Mouse (Mus musculus) activated CD4-positive, CD25-positive, alpha-beta regulatory T cell, adult 4 months (primary cell): ENCODE measurements around the gene Lrch3. TPM values are rescaled to one million over a fixed set of nuclear protein-coding genes. Genes with fewer than 3 reads are reported as not detected.
"Not testable (repeated sequence)": the region's sequence is repeated elsewhere in the genome, so short reads cannot be mapped to it uniquely, and the experiment has no call there.

Source experiments
- ATAC-seq: one replicate; pipeline ENCODE4 v1.8.0; 2017
- polyA plus RNA-seq, 2 experiments: library from polyadenylated mRNA; unstranded; fragments of 100-300 nt; shearing (Covaris generic); gene quantifications; one replicate each; pipeline ENCODE4 v1.2.1; 2017

Lrch3 gene
- polyA plus RNA-seq, 2 experiments from 2014 or later = 20.5 to 21.4 TPM

GRCm38 (mm10) chr16:33005216-33005615 lies 91.3 kb downstream of the Lrch3 start:
- ATAC-seq = no peak

GRCm38 (mm10) chr16:33006888-33007287 lies 93.0 kb downstream of the Lrch3 start:
- ATAC-seq = no peak

GRCm38 (mm10) chr16:33007436-33007835 lies 93.5 kb downstream of the Lrch3 start:
- no peak for ATAC-seq

DNA sequence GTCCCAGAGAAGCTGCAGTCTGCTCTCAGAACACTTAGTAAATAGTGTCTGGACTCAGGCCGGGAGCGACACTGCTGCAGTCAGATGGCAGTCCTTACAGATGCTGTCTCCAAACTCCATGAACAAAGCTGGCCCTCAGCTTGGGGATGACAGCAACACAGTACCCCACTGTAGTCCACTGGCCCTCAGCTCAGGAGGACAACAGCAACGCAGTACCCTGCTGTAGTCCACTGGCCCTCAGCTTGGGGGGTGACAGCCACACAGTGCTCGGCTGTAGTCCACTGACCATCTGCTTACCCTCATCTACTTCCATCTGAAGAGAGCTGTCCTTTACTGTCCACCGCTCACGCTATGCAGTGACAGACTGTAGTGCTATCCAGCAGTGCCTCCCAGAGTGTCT lies 96.3 kb downstream of the Lrch3 start:
- no peak for ATAC-seq

GRCm38 (mm10) chr16:33013801-33014200 lies 99.9 kb downstream of the Lrch3 start:
- ATAC-seq = no peak

DNA sequence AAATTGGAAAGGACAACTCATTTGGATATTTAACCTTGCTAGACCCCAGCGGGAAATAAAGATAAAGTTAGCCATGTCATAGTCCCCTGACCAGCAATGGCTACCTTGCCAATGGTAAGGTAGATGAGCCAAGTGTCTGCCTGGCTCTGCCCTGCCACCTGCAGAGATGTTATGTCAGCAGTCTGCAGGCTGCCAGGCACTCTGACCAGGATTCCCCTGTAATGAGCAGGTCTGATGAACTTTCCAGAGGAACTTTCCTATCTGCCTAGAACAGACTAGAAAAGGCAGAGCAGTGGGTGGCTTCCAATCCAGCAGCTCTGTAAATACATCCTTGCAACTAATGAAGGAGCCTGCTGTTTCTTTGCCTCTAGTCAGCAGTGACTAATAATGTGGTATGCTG lies 101.0 kb downstream of the Lrch3 start:
- no peak for ATAC-seq

DNA sequence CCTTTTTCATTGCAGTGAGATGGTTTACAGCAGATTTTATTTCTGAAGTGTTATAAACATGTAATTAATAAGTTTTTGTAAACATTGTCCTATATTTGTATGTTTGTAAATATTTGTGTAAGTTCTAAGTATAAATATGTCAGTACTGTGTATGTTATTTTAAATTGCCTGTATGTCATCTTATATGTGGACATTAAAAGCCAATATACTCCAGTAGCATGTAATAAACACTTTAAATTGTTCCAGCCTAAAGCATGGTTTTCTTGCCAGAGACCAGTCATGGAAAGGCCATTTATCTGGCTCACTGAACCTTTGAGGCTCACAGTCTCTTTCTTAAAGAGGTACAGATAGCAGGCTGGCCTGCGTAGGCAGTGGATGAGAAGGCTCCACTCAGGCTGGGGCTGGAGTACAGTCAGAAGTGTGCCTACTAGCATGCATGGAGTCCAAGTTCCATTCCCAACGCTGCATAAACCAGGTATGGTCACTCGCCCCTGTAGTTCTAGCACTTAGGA lies 101.6 kb downstream of the Lrch3 start:
- no peak for ATAC-seq

DNA sequence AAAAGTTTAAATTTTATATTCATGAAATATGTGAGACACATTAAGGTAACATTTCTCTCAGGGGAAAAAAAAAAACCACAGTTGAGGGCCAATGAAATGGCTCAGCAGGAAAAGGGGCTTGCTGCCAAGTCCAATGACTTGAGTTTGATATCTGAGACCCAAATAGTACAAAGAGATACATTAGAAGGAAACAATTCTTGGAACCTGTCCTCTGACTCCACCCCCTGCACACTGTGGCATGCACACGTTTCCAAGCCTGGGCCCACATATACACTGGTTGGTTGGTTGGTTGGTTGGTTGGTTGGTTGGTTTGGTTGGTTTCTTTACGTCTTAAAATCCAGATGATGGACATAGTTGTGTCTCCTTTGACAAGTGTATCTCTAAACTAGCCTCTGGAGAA lies 102.1 kb downstream of the Lrch3 start:
- no peak for ATAC-seq

DNA sequence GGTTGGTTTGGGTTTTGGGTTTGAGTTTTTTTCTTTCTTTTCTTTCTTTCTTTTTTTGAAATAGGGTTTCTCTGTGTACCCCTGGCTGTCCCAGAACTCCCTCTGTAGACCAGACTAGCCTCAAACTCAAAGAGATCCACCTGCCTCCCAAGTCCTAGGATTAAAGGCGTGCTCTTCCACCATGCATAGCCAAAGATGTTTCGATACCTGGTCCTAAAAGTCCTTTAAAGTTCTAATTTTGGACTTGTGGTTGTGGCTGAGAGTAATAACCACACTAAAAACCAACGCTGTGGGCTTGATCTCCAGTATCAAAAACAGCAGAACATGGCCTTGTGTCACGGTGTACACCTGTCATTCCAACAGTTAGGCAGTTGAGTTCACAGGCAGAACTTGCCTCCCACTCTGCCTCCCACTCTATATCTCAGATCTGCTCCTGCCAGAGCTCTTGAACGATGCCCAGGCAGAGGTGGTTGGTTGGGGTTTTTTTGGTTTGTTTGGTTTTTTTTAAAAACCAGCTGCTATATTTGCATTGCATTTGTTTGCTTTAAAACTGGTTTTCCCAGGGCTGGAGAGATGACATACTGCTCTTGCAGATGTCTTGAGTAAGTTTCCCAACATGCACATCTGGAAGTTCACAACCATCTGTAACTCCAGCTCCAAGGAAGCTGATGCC lies 103.9 kb downstream of the Lrch3 start:
- no peak for ATAC-seq

DNA sequence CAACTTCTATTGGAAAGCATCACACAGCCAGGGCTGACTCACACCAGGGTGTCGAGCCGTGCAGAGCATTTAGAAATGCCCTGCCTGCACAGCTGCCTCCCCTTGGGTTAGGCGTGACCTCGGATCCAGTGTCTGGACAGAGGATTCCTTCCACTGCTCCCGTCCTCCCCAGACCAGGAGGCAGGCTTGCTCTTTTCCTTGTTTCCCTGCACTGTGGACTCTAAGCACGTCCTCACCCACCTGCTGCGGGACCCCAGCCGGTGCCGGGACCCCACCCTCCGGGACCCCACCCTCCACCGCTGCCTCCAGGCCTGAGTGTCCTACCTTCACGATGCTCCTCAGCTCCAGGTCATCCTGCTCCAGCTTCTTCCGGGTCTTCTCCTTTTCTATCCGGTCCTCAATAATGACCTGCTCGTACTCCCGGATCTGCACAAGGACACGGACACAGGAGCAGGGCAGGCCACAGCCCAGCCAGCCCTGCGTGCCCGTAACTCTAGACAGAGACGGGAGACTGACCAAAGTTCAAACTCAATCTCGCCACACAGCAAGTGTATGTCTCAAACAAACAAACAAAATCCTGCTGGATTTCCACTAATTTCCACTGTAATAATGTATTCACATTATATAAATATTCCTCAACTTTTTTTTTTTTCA lies 105.3 kb downstream of the Lrch3 start:
- ATAC-seq = no peak

- ATAC-seq = no peak
Measured at GRCm38 (mm10) chr16:33021381-33021780, 107.5 kb downstream of the Lrch3 start.

DNA sequence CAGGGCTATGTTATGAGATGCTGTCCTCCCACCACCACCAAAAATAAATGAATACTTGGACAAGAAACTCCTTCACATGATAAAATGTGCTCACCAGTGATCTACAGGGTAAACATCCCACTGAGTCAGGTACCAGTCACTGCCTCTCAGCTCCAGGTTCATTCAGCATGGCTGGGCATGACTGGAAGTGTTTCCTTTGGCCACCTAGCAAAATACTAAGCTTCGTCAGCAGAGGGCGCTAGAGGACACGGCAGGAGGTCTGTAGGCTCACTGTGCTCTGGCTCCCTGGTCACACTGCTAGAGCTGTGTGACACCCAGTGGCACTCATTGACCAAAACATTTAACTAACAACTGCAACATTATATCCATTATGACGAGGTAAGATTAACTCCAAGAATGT lies 109.8 kb downstream of the Lrch3 start:
- peak; percentile 49 for ATAC-seq

GRCm38 (mm10) chr16:33024456-33025104 lies 110.7 kb downstream of the Lrch3 start:
- ATAC-seq = no peak

GRCm38 (mm10) chr16:33026357-33026756 lies 112.5 kb downstream of the Lrch3 start:
- no peak for ATAC-seq

- ATAC-seq = no peak
Measured at GRCm38 (mm10) chr16:33036006-33036405, 122.1 kb downstream of the Lrch3 start.

DNA sequence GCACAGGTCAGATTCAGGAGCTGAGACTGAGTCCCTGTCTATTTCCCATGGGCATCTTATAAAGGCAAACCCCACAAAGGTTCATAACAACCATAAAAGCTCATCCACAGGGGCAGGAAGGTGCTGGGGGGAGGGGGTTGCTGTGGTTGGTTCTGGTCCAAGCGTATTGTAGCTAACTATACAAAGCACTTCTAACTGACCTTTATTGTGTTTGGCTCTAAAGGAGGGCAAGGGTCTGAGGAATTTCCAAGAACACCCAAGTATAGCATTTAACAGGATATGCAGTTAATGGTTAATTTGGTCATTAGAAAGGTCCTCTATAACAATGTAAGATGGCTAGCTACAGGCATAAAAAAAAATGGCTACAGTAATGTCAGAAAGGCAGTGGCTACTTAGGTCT lies 128.8 kb downstream of the Lrch3 start:
- no peak for ATAC-seq

DNA sequence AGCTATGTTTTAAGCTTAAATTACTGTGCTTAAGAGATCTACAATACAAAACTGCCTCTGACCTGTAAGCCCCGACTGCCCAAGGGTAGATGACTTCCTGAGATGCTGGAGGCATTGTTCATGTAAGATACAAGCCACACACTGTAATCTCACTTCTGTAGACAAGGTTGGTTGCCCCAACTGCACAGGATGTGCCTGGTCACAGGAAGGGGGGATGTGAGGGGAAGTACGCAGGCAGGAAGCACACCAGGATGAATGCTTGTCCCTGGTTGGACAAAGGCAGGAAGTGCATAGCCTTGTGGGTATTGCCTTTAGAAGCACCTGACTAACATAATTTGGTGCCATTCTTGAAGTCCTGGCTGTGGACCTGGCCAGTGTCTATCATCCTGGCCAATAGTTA lies 129.4 kb downstream of the Lrch3 start:
- peak; percentile 75 for ATAC-seq

- ATAC-seq = no peak
Measured at GRCm38 (mm10) chr16:33048004-33048403, 134.1 kb downstream of the Lrch3 start.

GRCm38 (mm10) chr16:33048686-33049085 lies 134.8 kb downstream of the Lrch3 start:
- ATAC-seq = no peak

GRCm38 (mm10) chr16:33049809-33050208 lies 135.9 kb downstream of the Lrch3 start:
- ATAC-seq = no peak

GRCm38 (mm10) chr16:33053141-33053540 lies 139.2 kb downstream of the Lrch3 start:
- ATAC-seq = no peak

DNA sequence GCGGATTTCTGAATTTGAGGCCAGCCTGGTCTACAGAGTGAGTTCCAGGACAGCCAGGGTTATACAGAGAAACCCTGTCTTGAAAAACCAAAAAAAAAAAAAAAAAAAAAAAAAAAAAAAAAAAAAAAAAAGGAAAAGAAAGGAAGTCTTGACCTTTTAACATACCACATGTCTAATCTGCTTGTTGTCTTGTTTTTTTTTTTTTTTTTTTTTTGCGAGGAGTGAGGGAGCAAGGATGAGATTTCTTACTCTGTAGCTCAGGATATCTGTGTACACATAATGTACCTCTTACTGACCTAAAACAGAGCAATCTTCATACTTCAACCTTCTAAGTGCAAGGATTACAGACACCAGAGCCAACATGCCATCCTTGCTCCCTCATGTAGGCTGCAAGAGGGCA lies 141.0 kb downstream of the Lrch3 start:
- ATAC-seq = not testable (repeated sequence)

GRCm38 (mm10) chr16:33055655-33056054 lies 141.8 kb downstream of the Lrch3 start:
- no peak for ATAC-seq
